Mouse (Mus musculus) embryonic fibroblast, embryonic 13.5 days (primary cell): ENCODE data around the gene Tmco1.

Experiments
- CTCF ChIP-seq: IDR thresholded peaks from 2 replicates; pipeline ENCODE4 v1.5.1; 2011; ENCODE audit warnings: mild to moderate bottlenecking, control low read depth, low read length, moderate library complexity, borderline replicate concordance; ENCODE audit not compliant: insufficient read depth
- POLR2A ChIP-seq: IDR thresholded peaks from 2 replicates; pipeline ENCODE4 v1.6.1; 2011; ENCODE audit warnings: low read depth, mild to moderate bottlenecking, control low read depth, low read length, moderate library complexity

- TF ChIP-seq CTCF = no peak
- no peak for TF ChIP-seq POLR2A
These were observed 17.9 kb upstream of the Tmco1 start for GRCm38 (mm10) chr1:167290263-167290592.
